Mouse (Mus musculus): ENCODE results near the gene Olfr736. TPM values are rescaled to one million over a fixed set of nuclear protein-coding genes. Genes with fewer than 3 reads are reported as not detected.

The Olfr736 gene
- polyA plus RNA-seq, 1 experiment, result not detected

DNA sequence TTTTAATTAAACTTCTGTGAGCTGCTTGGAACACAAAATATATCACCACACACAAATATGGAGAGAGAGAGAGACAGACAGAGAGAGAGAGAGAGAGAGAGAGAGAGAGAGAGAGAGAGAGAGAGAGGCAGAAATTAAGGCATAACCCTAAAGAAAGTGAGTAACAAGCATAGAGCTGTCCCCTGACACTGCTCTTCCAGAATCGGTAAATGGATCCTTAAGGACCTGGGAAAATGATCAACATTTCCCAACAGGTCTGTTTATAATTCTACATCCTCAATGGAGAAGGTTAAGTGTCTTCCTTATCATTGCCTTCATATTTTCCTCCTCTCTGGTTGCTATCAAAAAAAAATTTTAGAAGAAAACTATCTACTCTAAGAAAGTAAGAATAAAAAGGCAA is 26.3 kb downstream of the Olfr736 start, which contains the start of gene Olfr738:
Gene Olfr738 (plus strand): TSS at position 301 of the 400 bp plus-strand sequence.
- H3K27ac ChIP-seq (ENCODE audit: insufficient read depth, low read depth, low read length), result no peak within 1 kb of the TSS
- H3K27me3 ChIP-seq (replicated peaks; ENCODE audit: control insufficient read depth, insufficient read depth, low read length), result no peaks in the 10 kb centered on the region
- TF ChIP-seq CTCF (conservative IDR thresholded peaks at IDR 0.05; ENCODE audit: insufficient read depth, insufficient read length, low read depth, low read length), result no peak
- TF ChIP-seq POLR2A (IDR thresholded peaks at IDR 0.05; ENCODE audit: low read depth, low read length), result no peak
- no peaks in the 10 kb centered on the region for H3K36me3 ChIP-seq (ENCODE audit: control insufficient read depth, insufficient read depth, low read length)
- WGBS, result 87% methylated on average over 1 of the region's 1 CpGs
- H3K4me1 ChIP-seq (ENCODE audit: control insufficient read depth, insufficient read depth, low read length), result no peaks in the 10 kb centered on the region
- no peak within 1 kb of the TSS for H3K4me3 ChIP-seq (ENCODE audit: insufficient read depth, low read depth, low read length)
- DNase-seq, result no peak

DNA sequence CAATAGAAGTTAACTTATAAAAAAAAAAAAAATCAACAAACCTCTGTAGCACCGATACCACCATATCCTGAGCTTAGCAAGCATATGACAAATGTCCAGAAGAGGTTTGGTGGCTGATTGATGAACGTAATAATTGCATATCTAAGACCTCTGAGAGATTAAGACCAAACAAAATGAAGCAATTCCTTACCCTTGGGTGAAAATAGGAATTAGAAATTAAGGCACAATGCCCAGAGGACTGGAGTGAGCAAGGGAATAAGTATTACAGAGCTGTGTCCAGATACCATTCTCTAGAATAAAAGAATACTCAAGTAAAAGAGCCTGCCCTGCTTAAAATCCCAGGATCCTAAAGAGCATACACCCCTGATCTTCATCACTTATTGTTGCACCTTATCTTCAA is 37.4 kb downstream of the Olfr736 start, which contains the start of gene Olfr739:
Gene Olfr739 (plus strand): TSS at position 301 of the 400 bp plus-strand sequence.
- DNase-seq, result no peak
- Histone ChIP-seq H3K27ac (ENCODE audit: insufficient read depth, low read depth, low read length) (no peak within 1 kb of the TSS), H3K27me3 (replicated peaks; ENCODE audit: control insufficient read depth, insufficient read depth, low read length) (no peaks in the 10 kb centered on the region), H3K36me3 (ENCODE audit: control insufficient read depth, insufficient read depth, low read length) (no peaks in the 10 kb centered on the region), H3K4me1 (ENCODE audit: control insufficient read depth, insufficient read depth, low read length) (no peaks in the 10 kb centered on the region), H3K4me3 (ENCODE audit: insufficient read depth, low read depth, low read length) (no peak within 1 kb of the TSS)
- WGBS, result 68% methylated on average over 2 of the region's 2 CpGs
- TF ChIP-seq POLR2A (IDR thresholded peaks at IDR 0.05; ENCODE audit: low read depth, low read length), result no peak
- TF ChIP-seq CTCF (conservative IDR thresholded peaks at IDR 0.05; ENCODE audit: insufficient read depth, insufficient read length, low read depth, low read length), result no peak

Other genes starting within 250 kb of the Olfr736 start
- not detected in 2 replicates for gene Olfr728, start 238.5 kb upstream of the Olfr736 start, polyA plus RNA-seq (2012; rRNA removed)
- gene Olfr729, start 228.3 kb upstream of the Olfr736 start, polyA plus RNA-seq (2012; rRNA removed), result not detected in 2 replicates
- not detected in 2 replicates for gene Olfr730, start 193.0 kb upstream of the Olfr736 start, polyA plus RNA-seq (2012; rRNA removed)
- not detected in 2 replicates for gene Olfr731, start 139.3 kb upstream of the Olfr736 start, polyA plus RNA-seq (2012; rRNA removed)
- not detected in 2 replicates for gene Olfr732, start 97.0 kb upstream of the Olfr736 start, polyA plus RNA-seq (2012; rRNA removed)
- not detected in 2 replicates for gene Olfr733, start 79.6 kb upstream of the Olfr736 start, polyA plus RNA-seq (2012; rRNA removed)
- gene Olfr734, start 54.4 kb upstream of the Olfr736 start, polyA plus RNA-seq (2012; rRNA removed), result not detected in 2 replicates
- gene Olfr735, start 32.3 kb upstream of the Olfr736 start, polyA plus RNA-seq (2012; rRNA removed), result not detected in 2 replicates
- gene Tlr11, start 23.2 kb upstream of the Olfr736 start, polyA plus RNA-seq (2012; rRNA removed), result 0.34 and 0.50 TPM in 2 replicates
- not detected in 2 replicates for gene Olfr738, start 26.4 kb downstream of the Olfr736 start, polyA plus RNA-seq (2012; rRNA removed)
- gene Olfr739, start 37.5 kb downstream of the Olfr736 start, polyA plus RNA-seq (2012; rRNA removed), result not detected in 2 replicates
- gene Olfr740, start 64.4 kb downstream of the Olfr736 start, polyA plus RNA-seq (2012; rRNA removed), result not detected in 2 replicates
- gene Olfr741, start 91.6 kb downstream of the Olfr736 start, polyA plus RNA-seq (2012; rRNA removed), result not detected in 2 replicates
- gene Olfr742, start 122.4 kb downstream of the Olfr736 start, polyA plus RNA-seq (2012; rRNA removed), result not detected in 2 replicates
- not detected in 2 replicates for gene Olfr743, start 140.7 kb downstream of the Olfr736 start, polyA plus RNA-seq (2012; rRNA removed)
- not detected in 2 replicates for gene Olfr744, start 233.7 kb downstream of the Olfr736 start, polyA plus RNA-seq (2012; rRNA removed)

Data from kidney, adult 2 months (tissue).